Mouse (Mus musculus): ENCODE data around the gene Gm7694. TPM values are rescaled to one million over a fixed set of nuclear protein-coding genes. Genes with fewer than 3 reads are reported as not detected.

The Gm7694 gene
- polyA plus RNA-seq, 1 experiment = 1.5 TPM

DNA sequence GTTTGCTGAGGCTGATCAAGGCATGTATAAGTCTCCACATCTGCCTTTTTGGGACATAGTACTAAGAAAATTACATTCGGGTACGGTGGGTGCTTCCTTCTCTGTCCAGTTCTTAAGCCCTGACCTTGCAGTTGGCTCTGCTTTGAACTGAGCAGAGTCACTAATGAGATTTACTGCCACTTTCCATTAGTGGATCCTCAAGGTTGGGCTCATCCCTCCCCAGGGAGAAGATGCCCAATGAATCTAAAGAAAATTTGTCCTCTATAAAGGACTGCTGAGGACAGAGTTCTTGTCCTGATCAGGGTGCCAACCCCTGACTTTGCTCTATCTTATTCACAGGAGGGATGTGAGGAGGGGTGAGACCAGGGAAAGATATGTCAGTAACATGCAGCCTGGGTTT is 15.9 kb upstream of the Gm7694 start:
- H3K27ac ChIP-seq (ENCODE audit: insufficient read depth, low read length) = no peak overlapping the region
- no peak for TF ChIP-seq POLR2A (IDR thresholded peaks at IDR 0.05; ENCODE audit: insufficient read depth, low read length)
- TF ChIP-seq CTCF (IDR thresholded peaks at IDR 0.05; ENCODE audit: low read depth, low read length) = no peak
- no peak for TF ChIP-seq EP300 (IDR thresholded peaks at IDR 0.05; ENCODE audit: insufficient read depth, low read depth, low read length)
- H3K27me3 ChIP-seq (ENCODE audit: control insufficient read depth, insufficient read depth, low read length, poor library complexity, severe bottlenecking) = no peaks in the 10 kb centered on the region
- no peaks in the 10 kb centered on the region for H3K4me1 ChIP-seq (ENCODE audit: control insufficient read depth, insufficient read depth, low read length)
- no peaks in the 10 kb centered on the region for H3K9me3 ChIP-seq (replicated peaks; ENCODE audit: control insufficient read depth, insufficient read depth, low read length, poor library complexity, severe bottlenecking)
- H3K36me3 ChIP-seq (ENCODE audit: control insufficient read depth, insufficient read depth, low read length, poor library complexity, severe bottlenecking) = no peaks in the 10 kb centered on the region
- H3K9ac ChIP-seq (ENCODE audit: low read depth, poor library complexity, severe bottlenecking) = no peak overlapping the region
- no peak overlapping the region for H3K4me3 ChIP-seq (ENCODE audit: low read depth, low read length)

DNA sequence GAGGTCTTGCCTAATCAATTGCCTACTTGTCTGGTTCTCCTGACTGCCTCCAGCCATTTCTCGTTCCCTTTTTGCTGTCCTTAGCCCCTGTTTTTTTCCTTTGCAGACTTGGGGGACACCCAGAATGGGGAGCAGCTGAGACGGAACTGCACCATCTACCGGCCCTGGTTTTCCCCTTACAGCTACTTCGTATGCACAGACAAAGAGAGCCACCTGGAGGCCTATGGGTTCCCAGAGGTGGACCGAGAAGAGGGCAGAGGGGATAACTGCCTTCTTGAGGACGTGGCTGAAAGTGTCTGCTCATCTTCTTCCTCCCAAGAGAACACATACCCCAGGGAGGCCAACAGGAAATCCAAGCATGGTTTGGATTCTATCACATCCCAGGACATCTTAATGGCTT is 5.3 kb upstream of the Gm7694 start:
- Histone ChIP-seq H3K4me1 (ENCODE audit: control insufficient read depth, insufficient read depth, low read length) (no peaks in the 10 kb centered on the region), H3K27ac (ENCODE audit: insufficient read depth, low read length) (no peak overlapping the region), H3K9me3 (replicated peaks; ENCODE audit: control insufficient read depth, insufficient read depth, low read length, poor library complexity, severe bottlenecking) (no peaks in the 10 kb centered on the region), H3K4me3 (ENCODE audit: low read depth, low read length) (no peak overlapping the region), H3K36me3 (ENCODE audit: control insufficient read depth, insufficient read depth, low read length, poor library complexity, severe bottlenecking) (no peaks in the 10 kb centered on the region), H3K27me3 (ENCODE audit: control insufficient read depth, insufficient read depth, low read length, poor library complexity, severe bottlenecking) (no peaks in the 10 kb centered on the region; the same call in 1 of the 2 replicates), H3K9ac (ENCODE audit: low read depth, poor library complexity, severe bottlenecking) (no peak overlapping the region)
- TF ChIP-seq POLR2A (IDR thresholded peaks at IDR 0.05; ENCODE audit: insufficient read depth, low read length) (no peak), EP300 (IDR thresholded peaks at IDR 0.05; ENCODE audit: insufficient read depth, low read depth, low read length) (no peak), CTCF (IDR thresholded peaks at IDR 0.05; ENCODE audit: low read depth, low read length) (no peak)

DNA sequence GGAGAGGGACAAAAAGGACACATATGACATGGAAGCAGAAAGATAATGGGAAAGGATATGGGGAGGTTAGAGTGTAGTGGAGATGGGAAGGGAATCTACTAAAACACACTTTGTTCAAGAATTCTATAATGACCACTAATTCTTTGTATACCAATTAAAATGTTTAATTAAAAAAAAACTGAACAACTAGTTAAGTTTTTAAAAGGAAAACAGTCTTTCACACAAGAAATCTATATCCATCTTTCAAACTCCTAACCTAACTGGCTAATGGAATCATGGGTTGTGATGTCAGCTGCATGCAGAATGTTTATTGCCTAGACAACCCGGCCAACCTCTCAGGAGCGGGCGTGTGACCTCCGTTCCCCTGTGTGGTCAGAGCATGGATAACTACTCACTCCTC is 2.4 kb upstream of the Gm7694 start, which contains the start of gene Spata46:
Spata46 (plus strand) TSS at position 301 of the 400 bp plus-strand sequence.
- no peaks in the 10 kb centered on the region for H3K36me3 ChIP-seq (ENCODE audit: control insufficient read depth, insufficient read depth, low read length, poor library complexity, severe bottlenecking)
- no peaks in the 10 kb centered on the region; the same call in 1 of the 2 replicates for H3K27me3 ChIP-seq (ENCODE audit: control insufficient read depth, insufficient read depth, low read length, poor library complexity, severe bottlenecking)
- no peak within 1 kb of the TSS for H3K9ac ChIP-seq (ENCODE audit: low read depth, poor library complexity, severe bottlenecking)
- no peak for TF ChIP-seq EP300 (IDR thresholded peaks at IDR 0.05; ENCODE audit: insufficient read depth, low read depth, low read length)
- TF ChIP-seq CTCF (IDR thresholded peaks at IDR 0.05; ENCODE audit: low read depth, low read length) = no peak
- TF ChIP-seq POLR2A (IDR thresholded peaks at IDR 0.05; ENCODE audit: insufficient read depth, low read length) = no peak
- no peak within 1 kb of the TSS for H3K4me3 ChIP-seq (ENCODE audit: low read depth, low read length)
- no peaks in the 10 kb centered on the region for H3K9me3 ChIP-seq (replicated peaks; ENCODE audit: control insufficient read depth, insufficient read depth, low read length, poor library complexity, severe bottlenecking)
- H3K27ac ChIP-seq (ENCODE audit: insufficient read depth, low read length) = no peak within 1 kb of the TSS
- no peaks in the 10 kb centered on the region for H3K4me1 ChIP-seq (ENCODE audit: control insufficient read depth, insufficient read depth, low read length)

DNA sequence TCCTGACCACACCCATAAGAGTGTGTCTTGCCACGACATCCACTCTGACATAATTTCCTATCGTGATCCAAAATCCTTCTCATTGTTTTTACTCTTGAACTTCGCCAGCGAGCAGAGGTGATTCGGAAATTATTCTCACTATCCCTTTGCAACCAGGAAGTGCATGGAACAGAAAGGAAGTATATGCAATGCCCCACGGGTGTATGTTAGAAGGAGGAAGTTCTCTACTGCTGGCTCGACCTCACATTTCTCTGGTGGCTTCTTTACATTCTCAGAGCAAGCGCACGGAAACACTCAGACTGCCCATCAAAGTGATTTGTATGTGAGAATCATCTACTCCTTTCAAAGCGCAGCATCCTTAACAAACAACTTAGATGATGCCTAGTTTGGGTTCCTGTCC is 1.1 kb downstream of the Gm7694 start:
- no peaks in the 10 kb centered on the region for H3K4me1 ChIP-seq (ENCODE audit: control insufficient read depth, insufficient read depth, low read length)
- no peak overlapping the region for H3K4me3 ChIP-seq (ENCODE audit: low read depth, low read length)
- no peaks in the 10 kb centered on the region for H3K9me3 ChIP-seq (replicated peaks; ENCODE audit: control insufficient read depth, insufficient read depth, low read length, poor library complexity, severe bottlenecking)
- H3K27ac ChIP-seq (ENCODE audit: insufficient read depth, low read length) = no peak overlapping the region
- no peak overlapping the region for H3K9ac ChIP-seq (ENCODE audit: low read depth, poor library complexity, severe bottlenecking)
- no peaks in the 10 kb centered on the region; the same call in 1 of the 2 replicates for H3K27me3 ChIP-seq (ENCODE audit: control insufficient read depth, insufficient read depth, low read length, poor library complexity, severe bottlenecking)
- no peak for TF ChIP-seq EP300 (IDR thresholded peaks at IDR 0.05; ENCODE audit: insufficient read depth, low read depth, low read length)
- TF ChIP-seq POLR2A (IDR thresholded peaks at IDR 0.05; ENCODE audit: insufficient read depth, low read length) = no peak
- no peak for TF ChIP-seq CTCF (IDR thresholded peaks at IDR 0.05; ENCODE audit: low read depth, low read length)
- no peaks in the 10 kb centered on the region for H3K36me3 ChIP-seq (ENCODE audit: control insufficient read depth, insufficient read depth, low read length, poor library complexity, severe bottlenecking)

DNA sequence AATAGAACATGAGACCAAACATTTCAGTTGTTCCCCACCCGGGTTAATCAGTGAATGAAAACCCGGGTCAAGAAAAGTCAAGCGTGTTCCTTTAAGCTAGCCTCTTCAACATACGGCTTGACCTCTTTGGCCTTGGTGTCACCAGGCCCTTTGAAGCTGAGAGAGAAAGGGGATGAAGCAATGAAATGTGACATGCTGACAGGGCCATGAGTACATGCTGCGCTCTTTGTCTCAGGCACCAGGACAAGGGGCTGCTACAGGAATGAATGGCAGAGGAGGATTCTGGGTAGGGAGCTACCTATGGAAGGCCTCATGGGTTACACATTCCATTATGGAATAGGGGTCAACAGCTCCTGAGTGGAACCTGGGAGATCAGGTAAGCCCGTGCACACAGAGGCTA is 3.0 kb downstream of the Gm7694 start:
- Histone ChIP-seq H3K36me3 (ENCODE audit: control insufficient read depth, insufficient read depth, low read length, poor library complexity, severe bottlenecking) (no peaks in the 10 kb centered on the region), H3K9me3 (replicated peaks; ENCODE audit: control insufficient read depth, insufficient read depth, low read length, poor library complexity, severe bottlenecking) (no peaks in the 10 kb centered on the region)
- TF ChIP-seq POLR2A (IDR thresholded peaks at IDR 0.05; ENCODE audit: insufficient read depth, low read length) (no peak), EP300 (IDR thresholded peaks at IDR 0.05; ENCODE audit: insufficient read depth, low read depth, low read length) (no peak), CTCF (IDR thresholded peaks at IDR 0.05; ENCODE audit: low read depth, low read length) (no peak)

DNA sequence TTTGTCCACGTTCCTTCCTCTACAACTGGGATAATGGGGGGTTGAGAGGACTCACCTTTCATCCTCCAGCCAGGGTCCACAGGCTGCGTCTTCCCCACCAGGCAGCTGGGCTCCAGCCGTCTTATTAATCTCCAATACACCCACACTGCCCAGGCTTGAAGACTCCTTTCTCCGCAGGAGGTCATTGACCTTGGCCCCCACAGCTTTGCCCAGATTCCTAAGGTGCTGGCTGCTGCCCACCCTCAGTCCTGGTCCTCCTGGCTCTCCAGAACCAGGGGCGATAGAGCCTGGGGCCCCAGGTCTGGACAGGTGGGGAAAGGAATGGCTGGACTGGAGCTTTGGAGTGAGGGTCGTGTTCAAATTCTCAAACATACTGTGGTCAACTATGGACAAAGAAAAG is 3.7 kb downstream of the Gm7694 start:
- Histone ChIP-seq H3K36me3 (ENCODE audit: control insufficient read depth, insufficient read depth, low read length, poor library complexity, severe bottlenecking) (no peaks in the 10 kb centered on the region), H3K4me3 (ENCODE audit: low read depth, low read length) (no peak overlapping the region), H3K9me3 (replicated peaks; ENCODE audit: control insufficient read depth, insufficient read depth, low read length, poor library complexity, severe bottlenecking) (no peaks in the 10 kb centered on the region), H3K9ac (ENCODE audit: low read depth, poor library complexity, severe bottlenecking) (no peak overlapping the region), H3K27me3 (ENCODE audit: control insufficient read depth, insufficient read depth, low read length, poor library complexity, severe bottlenecking) (no peaks in the 10 kb centered on the region), H3K27ac (ENCODE audit: insufficient read depth, low read length) (no peak overlapping the region), H3K4me1 (ENCODE audit: control insufficient read depth, insufficient read depth, low read length) (no peaks in the 10 kb centered on the region)
- no peak for TF ChIP-seq POLR2A (IDR thresholded peaks at IDR 0.05; ENCODE audit: insufficient read depth, low read length)
- no peak for TF ChIP-seq EP300 (IDR thresholded peaks at IDR 0.05; ENCODE audit: insufficient read depth, low read depth, low read length)
- TF ChIP-seq CTCF (IDR thresholded peaks at IDR 0.05; ENCODE audit: low read depth, low read length) = no peak

More for the DNA sequence above, 3.0 kb downstream of the Gm7694 start:
- Histone ChIP-seq H3K4me3 (ENCODE audit: low read depth, low read length) (no peak overlapping the region), H3K9ac (ENCODE audit: low read depth, poor library complexity, severe bottlenecking) (no peak overlapping the region), H3K27me3 (ENCODE audit: control insufficient read depth, insufficient read depth, low read length, poor library complexity, severe bottlenecking) (no peaks in the 10 kb centered on the region), H3K27ac (ENCODE audit: insufficient read depth, low read length) (no peak overlapping the region), H3K4me1 (ENCODE audit: control insufficient read depth, insufficient read depth, low read length) (no peaks in the 10 kb centered on the region)
